In the genomic region with DNA sequence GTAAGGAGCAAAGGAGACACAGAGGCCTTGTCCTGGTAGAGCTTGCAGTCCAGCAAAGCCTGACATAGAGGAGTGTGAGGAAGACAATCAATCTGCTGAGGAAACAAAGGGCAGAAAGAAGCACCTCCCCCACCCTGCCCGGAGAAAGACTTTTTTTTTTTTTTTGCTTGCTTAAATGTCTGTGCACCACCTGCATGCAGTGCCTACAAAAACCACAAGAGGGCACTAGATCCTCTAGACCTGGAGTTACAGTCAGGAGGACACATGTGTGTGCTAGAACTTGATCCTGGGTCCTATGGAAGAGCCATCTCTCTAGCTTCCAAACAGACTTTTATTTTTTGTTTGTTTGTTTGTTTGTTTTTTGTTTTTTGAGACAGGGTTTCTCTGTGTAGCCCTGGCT, we compare ENCODE assay signal across 8 mouse cellular contexts. TPM values are rescaled to one million over a fixed set of nuclear protein-coding genes. Genes with fewer than 3 reads are reported as not detected.
DNase-seq lines count a peak whose midpoint lies in the region; ATAC-seq and TF ChIP-seq lines count a peak whose summit lies in the region.

No protein-coding gene starts in this region.

- ATAC-seq in forebrain, postnatal 0 days: no peak
- ATAC-seq in forebrain, embryonic 12.5 days (ENCODE audit: low FRiP score): no peak
- no peak for ATAC-seq in midbrain, embryonic 14.5 days (ENCODE audit: low FRiP score, low TSS enrichment)
- no peak for ATAC-seq in midbrain, embryonic 16.5 days
- no peak for ATAC-seq in liver, postnatal 0 days
- ATAC-seq in inflammation-experienced regulatory T-cells, adult 6 months: no peak

- TF ChIP-seq CTCF in forebrain, postnatal 0 days (IDR thresholded peaks at IDR 0.05; ENCODE audit: low read depth): peak; percentile 73
- peak; percentile 82 for TF ChIP-seq CTCF in liver, postnatal 0 days (IDR thresholded peaks at IDR 0.05; ENCODE audit: low read depth)

- H3K9ac ChIP-seq in forebrain, postnatal 0 days: no peak overlapping the region
- H3K9ac ChIP-seq in forebrain, embryonic 12.5 days: no peak overlapping the region
- H3K9ac ChIP-seq in midbrain, embryonic 14.5 days (replicated peaks; ENCODE audit: low read length): no peak overlapping the region
- H3K9ac ChIP-seq in midbrain, embryonic 16.5 days (ENCODE audit: low read depth, low read length): no peak overlapping the region
- no peak overlapping the region for H3K9ac ChIP-seq in liver, postnatal 0 days (replicated peaks)

- no peaks in the 10 kb centered on the region for H3K27me3 ChIP-seq in forebrain, postnatal 0 days (ENCODE audit: insufficient read depth, low read length)
- H3K27me3 ChIP-seq in forebrain, embryonic 12.5 days: no peaks in the 10 kb centered on the region
- no peaks in the 10 kb centered on the region for H3K27me3 ChIP-seq in midbrain, embryonic 14.5 days (ENCODE audit: control insufficient read depth, insufficient read depth, low read length)
- H3K27me3 ChIP-seq in midbrain, embryonic 16.5 days (ENCODE audit: control insufficient read depth, insufficient read depth, low read depth, low read length): no peaks in the 10 kb centered on the region
- no peaks in the 10 kb centered on the region for H3K27me3 ChIP-seq in liver, postnatal 0 days (ENCODE audit: insufficient read depth, low read length)

- no peak overlapping the region for H3K4me2 ChIP-seq in forebrain, postnatal 0 days (ENCODE audit: low read depth)
- no peak overlapping the region for H3K4me2 ChIP-seq in forebrain, embryonic 12.5 days
- H3K4me2 ChIP-seq in midbrain, embryonic 14.5 days (ENCODE audit: low read length): no peak overlapping the region
- no peak overlapping the region for H3K4me2 ChIP-seq in midbrain, embryonic 16.5 days (ENCODE audit: low read length)
- no peak overlapping the region for H3K4me2 ChIP-seq in liver, postnatal 0 days (ENCODE audit: low read depth, low read length)

- H3K36me3 ChIP-seq in forebrain, postnatal 0 days (ENCODE audit: insufficient read depth): no peaks in the 10 kb centered on the region
- no peaks in the 10 kb centered on the region for H3K36me3 ChIP-seq in forebrain, embryonic 12.5 days (replicated peaks)
- H3K36me3 ChIP-seq in midbrain, embryonic 14.5 days (ENCODE audit: control insufficient read depth, insufficient read depth, low read length): no peaks in the 10 kb centered on the region
- no peaks in the 10 kb centered on the region for H3K36me3 ChIP-seq in midbrain, embryonic 16.5 days (ENCODE audit: control insufficient read depth, insufficient read depth, low read length)
- no peaks in the 10 kb centered on the region for H3K36me3 ChIP-seq in liver, postnatal 0 days (replicated peaks; ENCODE audit: insufficient read depth, low read length)

- H3K9me3 ChIP-seq in forebrain, postnatal 0 days (ENCODE audit: low read length): no peaks in the 10 kb centered on the region
- no peaks in the 10 kb centered on the region for H3K9me3 ChIP-seq in forebrain, embryonic 12.5 days
- H3K9me3 ChIP-seq in midbrain, embryonic 14.5 days (ENCODE audit: control insufficient read depth, low read length): 0 out of 2 replicates have a peak, but pooled peaks cover 7% of the 10 kb centered on the region
- H3K9me3 ChIP-seq in midbrain, embryonic 16.5 days (replicated peaks; ENCODE audit: control insufficient read depth, low read length, poor library complexity, severe bottlenecking): no peaks in the 10 kb centered on the region
- no peaks in the 10 kb centered on the region; the same call in 1 of the 2 replicates for H3K9me3 ChIP-seq in liver, postnatal 0 days (ENCODE audit: low read length)

- no peak overlapping the region for H3K4me3 ChIP-seq in forebrain, postnatal 0 days (ENCODE audit: low read depth, low read length)
- H3K4me3 ChIP-seq in forebrain, embryonic 12.5 days (replicated peaks): no peak overlapping the region
- no peak overlapping the region for H3K4me3 ChIP-seq in midbrain, embryonic 14.5 days (replicated peaks; ENCODE audit: low read depth, low read length)
- no peak overlapping the region for H3K4me3 ChIP-seq in midbrain, embryonic 16.5 days (ENCODE audit: low read depth, low read length)
- H3K4me3 ChIP-seq in liver, postnatal 0 days (ENCODE audit: low read depth, low read length): no peak overlapping the region

- H3K4me1 ChIP-seq in forebrain, postnatal 0 days (ENCODE audit: insufficient read depth): peaks cover 5% of the 10 kb centered on the region
- H3K4me1 ChIP-seq in forebrain, embryonic 12.5 days: peaks cover 16% of the 10 kb centered on the region
- H3K4me1 ChIP-seq in midbrain, embryonic 14.5 days (ENCODE audit: control insufficient read depth, insufficient read depth, low read length): peaks cover 5% of the 10 kb centered on the region
- peaks cover 6% of the 10 kb centered on the region for H3K4me1 ChIP-seq in midbrain, embryonic 16.5 days (ENCODE audit: control insufficient read depth, insufficient read depth, low read length)
- peaks cover 20% of the 10 kb centered on the region for H3K4me1 ChIP-seq in liver, postnatal 0 days (ENCODE audit: insufficient read depth)

- DNase-seq in forebrain, postnatal 0 days: peak; percentile 78
- DNase-seq in midbrain, embryonic 14.5 days: peak; percentile 76
- peak; percentile 75 to 88 for DNase-seq in cerebellum, postnatal 14 days
- DNase-seq in liver, postnatal 0 days: peak; percentile 85
- DNase-seq in testis, postnatal 14 days (ENCODE audit: low spot score): peak; percentile 72

- WGBS in forebrain, postnatal 0 days: 10% methylated on average over 1 of the region's 1 CpGs
- 9% methylated on average over 1 of the region's 1 CpGs for WGBS in forebrain, embryonic 12.5 days
- WGBS in midbrain, embryonic 14.5 days: 13% methylated on average over 1 of the region's 1 CpGs
- WGBS in midbrain, embryonic 16.5 days: 6% methylated on average over 1 of the region's 1 CpGs
- 11% methylated on average over 1 of the region's 1 CpGs for WGBS in liver, postnatal 0 days (ENCODE audit: insufficient replicate concordance)

- H3K27ac ChIP-seq in forebrain, postnatal 0 days (ENCODE audit: low read depth, low read length): no peak overlapping the region
- H3K27ac ChIP-seq in forebrain, embryonic 12.5 days: no peak overlapping the region
- H3K27ac ChIP-seq in midbrain, embryonic 14.5 days (replicated peaks; ENCODE audit: low read depth, low read length): no peak overlapping the region
- H3K27ac ChIP-seq in midbrain, embryonic 16.5 days (ENCODE audit: low read length): no peak overlapping the region
- H3K27ac ChIP-seq in liver, postnatal 0 days (ENCODE audit: low read depth): no peak overlapping the region

- no peak for TF ChIP-seq EP300 in liver, postnatal 0 days (IDR thresholded peaks at IDR 0.05; ENCODE audit: low read depth)

RNA-seq across cellular contexts. Expression of gene Atxn7l3, which starts 3.4 kb away (rescaled TPM):
- 162 and 167 TPM in 2 replicates for total RNA-seq in forebrain, postnatal 0 days (2014; rRNA removed)
- 24.3 and 26.2 TPM in 2 replicates for polyA plus RNA-seq in forebrain, postnatal 0 days (2015; fragmentation: Nextera tagmentation; extraction: Ambion mirVana)
- polyA plus RNA-seq in forebrain, embryonic 12.5 days (2016; fragmentation: Nextera tagmentation; extraction: Ambion mirVana): 22.4 and 22.6 TPM in 2 replicates
- 38.5 and 42.4 TPM in 2 replicates for polyA plus RNA-seq in midbrain, embryonic 14.5 days (2014; fragmentation: Nextera tagmentation; extraction: Ambion mirVana)
- polyA plus RNA-seq in midbrain, embryonic 16.5 days (2015; fragmentation: Nextera tagmentation; extraction: Ambion mirVana): 28.3 and 28.9 TPM in 2 replicates
- polyA plus RNA-seq in liver, postnatal 0 days (2015; fragmentation: Nextera tagmentation; extraction: Ambion mirVana): 4.5 and 4.6 TPM in 2 replicates
- polyA plus RNA-seq in inflammation-experienced regulatory T-cells, adult 6 months (2017; shearing (Covaris generic)): 1 to 10 TPM; 6.5 to 8.0 (median 6.9) TPM

RNA-seq across cellular contexts. Expression of gene Tmub2, which starts 15.1 kb away (rescaled TPM):
- total RNA-seq in forebrain, postnatal 0 days (2014; rRNA removed): 72.5 and 77.4 TPM in 2 replicates
- polyA plus RNA-seq in forebrain, postnatal 0 days (2015; fragmentation: Nextera tagmentation; extraction: Ambion mirVana): 63.0 and 67.0 TPM in 2 replicates
- 53.9 and 55.9 TPM in 2 replicates for polyA plus RNA-seq in forebrain, embryonic 12.5 days (2016; fragmentation: Nextera tagmentation; extraction: Ambion mirVana)
- polyA plus RNA-seq in midbrain, embryonic 14.5 days (2014; fragmentation: Nextera tagmentation; extraction: Ambion mirVana): 76.4 and 78.4 TPM in 2 replicates
- 72.8 and 78.5 TPM in 2 replicates for polyA plus RNA-seq in midbrain, embryonic 16.5 days (2015; fragmentation: Nextera tagmentation; extraction: Ambion mirVana)
- polyA plus RNA-seq in liver, postnatal 0 days (2015; fragmentation: Nextera tagmentation; extraction: Ambion mirVana): 19.4 and 20.8 TPM in 2 replicates
- polyA plus RNA-seq in inflammation-experienced regulatory T-cells, adult 6 months (2017; shearing (Covaris generic)): 10 to 100 TPM; 43.1 to 61.2 (median 51.8) TPM

RNA-seq across cellular contexts. Expression of gene Ubtf, which starts 19.7 kb away (rescaled TPM):
- 94.3 and 109 TPM in 2 replicates for total RNA-seq in forebrain, postnatal 0 days (2014; rRNA removed)
- polyA plus RNA-seq in forebrain, postnatal 0 days (2015; fragmentation: Nextera tagmentation; extraction: Ambion mirVana): 73.2 and 78.7 TPM in 2 replicates
- polyA plus RNA-seq in forebrain, embryonic 12.5 days (2016; fragmentation: Nextera tagmentation; extraction: Ambion mirVana): 111 and 121 TPM in 2 replicates
- polyA plus RNA-seq in midbrain, embryonic 14.5 days (2014; fragmentation: Nextera tagmentation; extraction: Ambion mirVana): 77.6 and 84.4 TPM in 2 replicates
- 70.1 and 85.2 TPM in 2 replicates for polyA plus RNA-seq in midbrain, embryonic 16.5 days (2015; fragmentation: Nextera tagmentation; extraction: Ambion mirVana)
- polyA plus RNA-seq in liver, postnatal 0 days (2015; fragmentation: Nextera tagmentation; extraction: Ambion mirVana): 32.4 and 32.5 TPM in 2 replicates
- 10 to 100 TPM; 42.5 to 45.0 (median 44.6) TPM for polyA plus RNA-seq in inflammation-experienced regulatory T-cells, adult 6 months (2017; shearing (Covaris generic))

RNA-seq across cellular contexts. Expression of gene Asb16, which starts 31.3 kb away (rescaled TPM):
- 0.54 and 1.4 TPM in 2 replicates for total RNA-seq in forebrain, postnatal 0 days (2014; rRNA removed)
- 0.11 TPM in 1 of 2 replicates, not detected in the other for polyA plus RNA-seq in forebrain, postnatal 0 days (2015; fragmentation: Nextera tagmentation; extraction: Ambion mirVana)
- not detected in 2 replicates for polyA plus RNA-seq in forebrain, embryonic 12.5 days (2016; fragmentation: Nextera tagmentation; extraction: Ambion mirVana)
- 0.12 TPM in 1 of 2 replicates, not detected in the other for polyA plus RNA-seq in midbrain, embryonic 14.5 days (2014; fragmentation: Nextera tagmentation; extraction: Ambion mirVana)
- 0.07 and 0.10 TPM in 2 replicates for polyA plus RNA-seq in midbrain, embryonic 16.5 days (2015; fragmentation: Nextera tagmentation; extraction: Ambion mirVana)
- not detected in 2 replicates for polyA plus RNA-seq in liver, postnatal 0 days (2015; fragmentation: Nextera tagmentation; extraction: Ambion mirVana)
- not detected for polyA plus RNA-seq in inflammation-experienced regulatory T-cells, adult 6 months (2017; shearing (Covaris generic))

RNA-seq across cellular contexts. Expression of gene BC030867, which starts 51.2 kb away (rescaled TPM):
- total RNA-seq in forebrain, postnatal 0 days (2014; rRNA removed): 0.62 and 1.0 TPM in 2 replicates
- polyA plus RNA-seq in forebrain, postnatal 0 days (2015; fragmentation: Nextera tagmentation; extraction: Ambion mirVana): 1.5 and 1.6 TPM in 2 replicates
- polyA plus RNA-seq in forebrain, embryonic 12.5 days (2016; fragmentation: Nextera tagmentation; extraction: Ambion mirVana): 18.5 and 19.4 TPM in 2 replicates
- polyA plus RNA-seq in midbrain, embryonic 14.5 days (2014; fragmentation: Nextera tagmentation; extraction: Ambion mirVana): 2.6 and 3.0 TPM in 2 replicates
- 1.6 and 1.8 TPM in 2 replicates for polyA plus RNA-seq in midbrain, embryonic 16.5 days (2015; fragmentation: Nextera tagmentation; extraction: Ambion mirVana)
- 4.7 and 4.9 TPM in 2 replicates for polyA plus RNA-seq in liver, postnatal 0 days (2015; fragmentation: Nextera tagmentation; extraction: Ambion mirVana)
- 1 to 10 TPM in 2 of 3 experiments, under 1 TPM in 1; 0.95 to 7.0 (median 1.5) TPM for polyA plus RNA-seq in inflammation-experienced regulatory T-cells, adult 6 months (2017; shearing (Covaris generic))
